Mouse (Mus musculus) left cerebral cortex, adult 9 months (tissue): ENCODE data around the gene B430306N03Rik.
"Not testable (repeated sequence)": the region's sequence is repeated elsewhere in the genome, so short reads cannot be mapped to it uniquely, and the experiment has no call there.

ENCODE experiments used
- DNase-seq, 2 experiments: peaks; one replicate each; pipeline ENCODE4 v3.0.0; 2022; ENCODE audit warnings: low spot score in 2 of 2

B430306N03Rik gene

GRCm38 (mm10) chr17:48315905-48316579 lies at the start of gene B430306N03Rik:
Gene B430306N03Rik (plus strand): TSS chr17:48316141.
- not testable (repeated sequence) for DNase-seq

GRCm38 (mm10) chr17:48266610-48267304 lies 49.2 kb upstream of the B430306N03Rik start:
- no peak for DNase-seq

DNA sequence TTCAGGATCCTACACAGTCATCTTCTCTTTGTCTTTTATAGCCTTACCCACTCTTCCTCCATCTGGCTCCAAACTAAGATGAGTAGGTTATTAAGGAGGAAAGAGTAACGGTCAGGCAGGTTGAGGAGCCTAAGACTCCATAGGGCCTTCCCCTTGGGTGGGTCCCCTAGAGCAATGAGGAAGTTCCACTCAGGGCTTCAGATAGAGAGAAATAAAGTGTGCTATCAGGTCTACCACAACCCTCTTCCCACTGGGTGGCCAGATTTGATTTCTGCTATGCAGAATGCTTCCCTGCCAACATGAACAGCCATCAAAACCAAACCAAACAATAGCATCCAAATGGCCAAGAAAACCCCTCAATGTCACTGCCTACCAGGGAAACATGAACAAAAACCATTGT lies 48.4 kb upstream of the B430306N03Rik start:
- no peak for DNase-seq

GRCm38 (mm10) chr17:48268276-48268675 lies 47.7 kb upstream of the B430306N03Rik start:
- no peak for DNase-seq

- no peak for DNase-seq
Measured at GRCm38 (mm10) chr17:48269833-48270232, 46.1 kb upstream of the B430306N03Rik start.

- DNase-seq = no peak
Measured at GRCm38 (mm10) chr17:48272158-48272557, 43.8 kb upstream of the B430306N03Rik start.

- DNase-seq = no peak
Measured at GRCm38 (mm10) chr17:48272598-48272997, 43.3 kb upstream of the B430306N03Rik start.

- no peak for DNase-seq
Measured at GRCm38 (mm10) chr17:48274098-48274497, 41.8 kb upstream of the B430306N03Rik start.

DNA sequence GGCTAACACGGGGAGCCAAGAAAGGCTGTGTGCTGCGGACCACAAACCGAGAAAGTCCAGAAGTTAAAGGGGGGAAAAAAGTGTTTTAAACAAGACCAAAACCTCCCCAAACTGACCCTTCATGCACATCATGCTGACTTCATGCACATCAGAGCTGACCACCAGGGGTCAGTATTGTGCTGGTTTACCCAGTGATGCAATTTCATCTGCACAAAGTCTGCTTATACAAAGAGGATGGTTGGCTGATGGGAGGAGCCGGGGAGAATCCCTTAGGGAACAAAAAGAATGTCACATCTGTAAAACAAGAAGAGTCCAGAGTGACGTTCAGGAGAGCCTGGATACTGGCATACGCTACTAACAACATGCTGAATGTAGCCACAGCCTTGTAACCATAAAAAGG lies 41.1 kb upstream of the B430306N03Rik start:
- DNase-seq = peak; percentile 23 to 88

DNA sequence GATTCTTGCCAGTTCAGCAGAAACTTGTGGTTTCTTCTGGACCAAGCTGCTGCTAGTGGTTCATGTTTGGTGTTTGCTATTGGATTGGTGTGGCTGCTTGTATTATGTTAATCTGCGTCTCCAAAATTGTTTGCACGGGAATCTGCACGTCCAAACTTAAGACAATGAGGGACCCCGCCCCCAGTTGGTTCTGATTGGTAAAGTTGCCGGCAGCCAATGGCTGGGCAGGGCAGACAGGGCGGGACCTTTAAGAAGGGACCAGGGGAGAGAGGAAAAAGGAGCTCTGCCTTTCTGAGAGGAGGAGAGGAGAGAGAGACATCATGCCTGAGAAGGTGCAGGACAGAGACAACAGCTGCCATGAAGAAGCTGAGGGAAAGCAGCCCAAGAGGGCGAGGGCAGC lies 40.2 kb upstream of the B430306N03Rik start:
- no peak for DNase-seq

DNA sequence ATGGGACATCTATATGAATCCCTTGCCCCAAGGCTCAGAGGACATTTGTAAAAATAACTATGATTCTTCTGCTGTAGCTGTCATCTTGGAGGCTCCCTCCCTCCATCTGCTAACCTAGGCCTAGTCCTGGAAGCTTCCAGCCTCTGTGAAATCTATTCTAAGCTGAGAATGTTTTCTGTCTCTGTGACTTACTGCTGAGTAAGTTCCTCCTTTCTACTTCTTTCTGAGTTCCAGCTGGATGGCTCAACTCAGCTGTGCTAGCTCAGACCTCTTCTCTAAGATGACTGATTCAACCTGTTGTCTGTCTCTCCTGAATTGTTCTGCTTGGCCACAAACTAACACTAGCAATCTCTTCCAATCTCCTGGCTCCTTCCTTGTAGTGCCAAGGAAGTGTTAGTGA lies 37.6 kb upstream of the B430306N03Rik start:
- no peak for DNase-seq

DNA sequence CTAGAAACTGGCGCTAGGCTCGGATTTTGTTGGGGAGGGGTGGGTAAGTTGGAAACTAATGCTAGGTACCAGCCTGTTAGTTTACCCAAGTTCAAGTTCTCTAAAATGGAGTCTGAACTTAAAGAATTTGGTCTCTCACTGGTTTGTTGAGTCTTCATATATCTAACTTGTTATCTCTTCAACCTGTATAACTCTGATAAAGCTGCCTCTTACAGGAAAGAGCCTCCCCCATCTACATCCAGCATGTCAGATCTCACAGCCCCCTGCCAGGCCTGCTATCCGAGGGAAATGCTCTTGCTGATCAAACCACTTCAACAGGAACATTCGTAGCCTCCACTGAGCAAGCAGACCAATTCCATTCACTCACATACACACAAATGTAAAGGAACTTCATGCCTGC lies 36.9 kb upstream of the B430306N03Rik start:
- DNase-seq = no peak

DNA sequence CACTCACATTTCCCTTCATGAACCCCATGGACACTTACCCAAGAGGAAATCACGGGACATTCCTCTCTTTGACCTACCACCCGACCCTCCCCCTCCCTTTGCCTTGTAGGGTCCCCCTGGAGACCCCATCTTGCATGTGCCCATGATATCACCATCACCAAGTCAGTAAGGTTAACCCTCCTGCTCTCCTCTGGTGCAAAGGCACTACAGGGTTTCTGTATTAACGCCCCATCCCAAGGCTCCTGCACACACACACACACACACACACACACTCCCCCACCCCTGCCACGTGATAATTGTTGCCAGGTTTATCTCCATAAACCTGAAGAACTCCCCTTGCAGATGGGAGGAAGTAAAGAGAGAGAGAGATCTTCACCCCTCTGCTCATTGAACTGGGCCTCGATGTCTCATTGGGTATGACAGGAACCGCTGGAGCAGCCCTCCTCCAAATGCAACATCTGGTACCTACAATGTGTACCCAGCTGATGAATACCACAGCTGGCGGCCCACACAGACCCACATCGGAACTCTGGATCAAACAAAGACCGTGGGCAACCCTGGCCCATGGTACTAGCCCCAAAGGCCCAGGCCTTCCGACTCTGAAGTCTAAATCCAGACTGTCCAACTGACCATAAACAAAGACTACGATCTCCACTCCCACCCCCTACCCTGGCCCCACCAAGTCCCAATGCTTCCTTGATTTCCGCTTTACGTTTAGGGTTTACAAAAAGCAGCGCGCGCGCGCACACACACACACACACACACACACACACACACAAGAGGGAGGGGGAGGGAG lies 34.8 kb upstream of the B430306N03Rik start:
- no peak for DNase-seq

DNA sequence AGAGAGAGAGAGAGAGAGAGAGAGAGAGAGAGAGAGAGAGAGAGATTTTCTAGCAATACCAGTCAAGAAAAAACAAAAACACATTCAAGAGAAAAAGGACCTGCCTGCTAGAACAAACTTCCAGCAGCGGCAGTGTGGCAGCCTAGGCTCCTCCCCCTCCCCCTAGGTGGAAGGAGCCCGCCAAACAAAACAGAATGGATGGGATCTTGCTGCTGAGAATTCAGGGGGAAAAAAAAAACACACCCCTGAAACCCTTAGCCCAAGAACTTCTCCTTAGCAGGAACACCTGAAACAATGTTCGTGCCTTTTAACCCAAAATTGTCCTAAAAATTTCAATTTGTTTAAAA lies 34.2 kb upstream of the B430306N03Rik start:
- DNase-seq = no peak

- no peak for DNase-seq
Measured at GRCm38 (mm10) chr17:48286765-48287164, 29.2 kb upstream of the B430306N03Rik start.

DNA sequence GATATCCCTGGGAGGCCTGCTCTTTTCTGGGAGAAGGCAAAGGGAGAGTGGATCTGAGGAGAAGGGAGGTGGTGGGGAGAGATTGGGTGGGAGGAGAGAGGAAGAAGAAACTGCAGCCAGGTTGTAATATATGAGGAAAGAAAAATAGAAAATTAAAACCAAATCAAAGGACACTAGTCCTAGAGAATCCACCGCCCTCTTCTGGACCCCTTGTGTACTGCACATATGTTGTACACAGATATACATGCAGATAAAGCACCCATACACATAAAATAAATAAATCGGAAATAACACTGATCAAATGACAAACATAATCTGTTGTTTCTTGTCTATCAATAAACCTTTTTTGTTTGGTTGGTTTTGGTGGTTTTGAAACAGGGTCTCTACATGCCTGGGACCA lies 28.7 kb upstream of the B430306N03Rik start:
- no peak for DNase-seq

GRCm38 (mm10) chr17:48293500-48294194 lies 22.3 kb upstream of the B430306N03Rik start:
- DNase-seq = no peak

- DNase-seq = no peak
Measured at GRCm38 (mm10) chr17:48299203-48299602, 16.7 kb upstream of the B430306N03Rik start, which contains the start of gene Treml2. Gene Treml2 (plus strand): TSS chr17:48299498.

DNA sequence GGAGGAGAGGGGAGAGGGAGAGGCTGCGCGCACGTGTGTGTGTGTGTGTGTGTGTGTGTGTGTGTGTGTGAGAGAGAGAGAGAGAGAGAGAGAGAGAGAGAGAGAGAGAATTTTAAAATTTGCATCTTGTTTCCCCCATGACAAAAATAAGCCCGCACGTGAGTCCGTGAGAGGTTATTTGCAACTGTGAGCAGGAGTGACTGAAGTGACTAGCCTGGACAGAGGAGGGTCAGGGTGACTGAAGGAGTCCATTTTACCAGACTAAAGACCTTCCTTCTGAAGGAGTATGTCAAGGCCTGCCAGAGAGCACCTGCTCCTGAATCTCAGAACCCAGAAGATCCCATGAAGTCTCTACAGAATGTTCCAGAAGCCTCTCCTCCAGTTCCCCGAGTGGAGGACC lies 16.2 kb upstream of the B430306N03Rik start:
- no peak for DNase-seq

- no peak for DNase-seq
Measured at GRCm38 (mm10) chr17:48300199-48300598, 15.7 kb upstream of the B430306N03Rik start.

DNA sequence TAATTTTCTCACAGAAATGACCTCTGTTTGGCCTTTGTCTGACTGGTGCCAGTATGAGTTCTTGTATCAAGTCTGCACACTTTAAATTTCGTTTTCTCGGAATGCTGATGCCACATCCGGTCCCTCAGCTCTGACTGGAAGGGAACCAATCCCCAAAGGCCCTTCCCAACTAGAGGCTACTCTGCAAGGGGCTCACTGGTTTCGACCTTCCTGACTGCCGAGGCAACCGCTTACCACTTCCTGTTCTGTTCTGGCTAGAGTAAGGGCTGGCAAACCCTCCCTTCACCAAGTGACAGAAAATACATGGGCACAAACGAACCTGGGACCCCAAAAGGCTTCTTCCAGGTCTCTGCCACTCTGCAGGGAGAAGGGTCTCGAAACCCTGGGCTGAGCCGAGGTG lies 15.1 kb upstream of the B430306N03Rik start:
- DNase-seq = no peak

DNA sequence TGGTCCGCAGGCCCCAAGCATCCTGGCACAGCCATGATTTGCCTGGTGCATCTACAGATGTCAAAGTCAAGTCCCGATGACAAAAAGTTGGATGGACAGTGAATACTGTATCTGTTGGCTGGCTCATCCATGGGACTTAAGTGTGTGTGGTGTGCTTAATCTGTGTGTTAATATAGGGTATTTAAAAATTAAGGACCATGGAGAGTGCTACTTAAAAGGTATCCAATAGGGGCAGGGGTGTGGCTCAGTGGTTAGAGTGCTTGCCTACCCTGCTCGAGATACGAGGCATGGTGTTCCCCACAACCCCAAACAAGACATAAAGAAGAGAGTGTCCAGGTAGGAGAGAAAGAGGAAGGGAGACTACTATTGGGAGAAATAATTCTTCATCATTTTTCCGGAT lies 14.1 kb upstream of the B430306N03Rik start:
- no peak for DNase-seq
